Mouse (Mus musculus): ENCODE measurements around the gene Nr1h2. TPM values are rescaled to one million over a fixed set of nuclear protein-coding genes. Genes with fewer than 3 reads are reported as not detected.

The Nr1h2 gene
- total RNA-seq, 2 experiments from 2014 or later: 27.0 to 29.3 TPM

GRCm38 (mm10) chr7:44585606-44586005 is 31.9 kb upstream of the Nr1h2 start:
- no peak for DNase-seq

- DNase-seq: no peak
Observed at GRCm38 (mm10) chr7:44584921-44585320, 31.2 kb upstream of the Nr1h2 start.

GRCm38 (mm10) chr7:44584265-44584804 is 30.6 kb upstream of the Nr1h2 start:
- DNase-seq: no peak

DNA sequence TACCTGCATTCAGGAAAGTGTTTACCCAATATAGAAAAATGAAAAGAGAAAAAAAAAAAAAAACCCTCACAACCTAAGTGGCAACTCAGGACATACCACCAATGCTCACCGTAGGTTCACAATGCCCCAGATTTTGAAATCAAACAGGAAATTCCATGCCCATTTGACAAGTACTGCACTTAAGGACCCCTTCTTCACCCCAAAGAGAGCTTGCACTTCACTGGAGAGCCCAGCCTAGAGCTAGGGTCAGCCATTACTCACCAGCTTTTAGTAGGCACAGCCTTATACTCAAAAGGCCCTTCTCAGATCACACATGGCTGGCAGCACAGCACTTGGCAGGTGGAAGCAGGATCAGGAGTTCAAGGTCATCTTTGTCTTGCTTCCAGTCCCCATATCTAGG is 29.4 kb upstream of the Nr1h2 start:
- no peak for DNase-seq

GRCm38 (mm10) chr7:44582709-44583108 is 29.0 kb upstream of the Nr1h2 start:
- no peak for DNase-seq

DNA sequence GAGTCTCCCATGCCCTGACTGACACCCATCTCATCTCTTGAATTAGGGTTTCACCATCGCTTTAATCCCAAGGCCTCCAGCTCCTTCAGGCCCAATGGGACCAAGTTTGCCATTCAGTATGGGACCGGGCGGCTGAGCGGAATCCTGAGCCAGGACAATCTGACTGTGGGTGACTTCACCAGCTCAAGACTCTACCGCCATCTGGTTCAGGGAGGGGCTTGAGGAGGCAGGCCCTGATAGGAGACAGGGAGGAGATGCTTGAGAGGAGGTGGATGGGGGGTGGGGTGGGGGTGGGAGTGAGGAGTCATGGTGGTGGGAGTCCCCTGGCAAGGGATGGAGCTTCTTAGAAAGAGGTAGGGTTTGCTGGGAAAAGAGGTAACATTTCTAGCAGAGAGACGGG is 27.9 kb upstream of the Nr1h2 start:
- no peak for DNase-seq

DNA sequence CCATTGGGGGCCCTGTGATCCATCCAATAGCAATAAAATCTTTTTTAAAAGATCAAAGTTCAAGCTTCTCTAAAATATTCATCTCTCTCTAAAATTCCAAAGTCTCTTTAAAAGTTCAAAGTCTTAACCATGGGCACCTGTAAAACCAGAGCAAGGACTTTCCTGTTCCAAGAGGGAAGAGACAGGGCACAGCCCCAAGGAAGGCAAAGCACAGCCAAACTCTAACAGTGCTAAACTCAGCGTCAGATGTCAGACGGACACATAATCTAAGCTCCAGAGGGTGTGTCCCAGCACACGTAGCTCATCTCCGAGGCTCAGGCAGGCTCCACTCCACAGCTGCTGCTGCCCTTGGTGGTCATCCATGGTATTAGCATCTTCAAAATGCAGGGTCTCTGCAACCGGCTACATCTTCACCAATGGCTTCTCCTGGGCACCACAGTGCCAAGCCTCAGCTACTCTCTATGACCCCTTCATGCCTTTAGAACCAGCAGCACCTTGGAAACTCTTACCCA is 22.6 kb upstream of the Nr1h2 start:
- no peak for DNase-seq

- no peak for DNase-seq
Observed at GRCm38 (mm10) chr7:44572956-44573484, 19.3 kb upstream of the Nr1h2 start.

DNA sequence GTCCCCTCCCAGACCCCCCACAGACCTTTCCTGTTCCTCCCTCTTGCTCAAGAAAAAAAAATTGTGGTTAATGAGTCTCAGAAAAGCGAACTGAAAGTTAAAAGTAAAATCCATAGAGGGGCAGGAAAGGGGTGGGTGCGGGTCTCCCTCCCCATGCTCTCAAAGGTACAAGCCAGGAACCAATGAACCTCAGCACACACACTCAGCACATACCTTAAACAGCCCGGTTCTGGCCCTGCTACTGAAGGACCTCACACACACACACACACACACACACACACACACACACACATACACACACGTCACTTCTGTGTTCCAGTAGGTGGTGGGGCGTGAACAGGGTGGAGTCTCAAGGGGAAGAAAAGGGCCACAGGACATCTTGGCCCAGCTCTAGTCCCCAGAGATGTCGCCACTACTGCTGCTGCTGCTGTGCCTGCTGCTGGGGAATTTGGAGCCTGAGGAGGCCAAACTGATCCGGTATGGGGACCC is 18.5 kb upstream of the Nr1h2 start, which contains the start of gene Napsa:
Gene Napsa (plus strand): TSS at position 168 of the 489 bp plus-strand sequence.
- no peak for DNase-seq

DNA sequence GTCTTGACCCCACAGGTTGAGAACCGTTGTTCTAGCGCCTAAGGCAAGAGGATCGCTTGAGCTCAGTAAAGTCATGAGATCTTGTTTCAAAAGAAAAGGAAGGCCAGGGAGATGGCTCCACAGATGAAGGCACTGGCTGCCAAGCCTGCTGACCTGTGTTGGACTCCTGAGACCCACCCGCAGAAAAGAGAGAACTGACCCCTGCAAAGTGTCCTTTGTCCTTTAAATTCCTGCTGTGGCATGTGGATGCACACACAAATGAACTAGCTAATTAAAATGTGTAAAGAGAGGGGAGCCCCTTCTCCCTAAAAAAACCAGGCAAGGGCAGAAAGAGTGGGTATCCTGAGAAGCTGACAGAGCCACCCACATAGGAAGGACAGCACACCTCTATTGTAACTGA is 18.1 kb upstream of the Nr1h2 start:
- no peak for DNase-seq

GRCm38 (mm10) chr7:44570989-44571388 is 17.2 kb upstream of the Nr1h2 start:
- DNase-seq: no peak

DNA sequence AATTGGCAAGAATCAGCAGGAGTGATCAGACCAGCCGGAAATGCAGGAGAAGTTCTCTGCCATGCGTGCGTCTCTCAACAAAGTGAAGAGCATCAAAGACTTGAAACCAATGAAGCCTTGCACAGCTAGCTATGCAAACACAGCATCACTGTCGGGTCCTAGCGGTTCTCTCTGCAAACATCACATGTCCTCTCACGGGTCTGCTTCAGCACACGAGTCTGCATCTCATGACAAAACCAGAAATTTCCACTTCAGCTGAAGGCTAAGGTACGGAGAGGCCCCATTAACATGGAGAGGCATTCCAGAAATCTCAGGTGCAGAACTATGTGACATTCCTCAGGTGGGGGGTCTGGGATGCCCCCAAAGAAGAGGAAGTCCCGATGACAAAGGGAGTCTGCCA is 15.1 kb upstream of the Nr1h2 start:
- no peak for DNase-seq

GRCm38 (mm10) chr7:44565414-44565813 is 11.7 kb upstream of the Nr1h2 start:
- DNase-seq: no peak

- no peak for DNase-seq
Observed at GRCm38 (mm10) chr7:44564486-44564885, 10.7 kb upstream of the Nr1h2 start.

GRCm38 (mm10) chr7:44563284-44563683 is 9.5 kb upstream of the Nr1h2 start:
- DNase-seq: no peak

DNA sequence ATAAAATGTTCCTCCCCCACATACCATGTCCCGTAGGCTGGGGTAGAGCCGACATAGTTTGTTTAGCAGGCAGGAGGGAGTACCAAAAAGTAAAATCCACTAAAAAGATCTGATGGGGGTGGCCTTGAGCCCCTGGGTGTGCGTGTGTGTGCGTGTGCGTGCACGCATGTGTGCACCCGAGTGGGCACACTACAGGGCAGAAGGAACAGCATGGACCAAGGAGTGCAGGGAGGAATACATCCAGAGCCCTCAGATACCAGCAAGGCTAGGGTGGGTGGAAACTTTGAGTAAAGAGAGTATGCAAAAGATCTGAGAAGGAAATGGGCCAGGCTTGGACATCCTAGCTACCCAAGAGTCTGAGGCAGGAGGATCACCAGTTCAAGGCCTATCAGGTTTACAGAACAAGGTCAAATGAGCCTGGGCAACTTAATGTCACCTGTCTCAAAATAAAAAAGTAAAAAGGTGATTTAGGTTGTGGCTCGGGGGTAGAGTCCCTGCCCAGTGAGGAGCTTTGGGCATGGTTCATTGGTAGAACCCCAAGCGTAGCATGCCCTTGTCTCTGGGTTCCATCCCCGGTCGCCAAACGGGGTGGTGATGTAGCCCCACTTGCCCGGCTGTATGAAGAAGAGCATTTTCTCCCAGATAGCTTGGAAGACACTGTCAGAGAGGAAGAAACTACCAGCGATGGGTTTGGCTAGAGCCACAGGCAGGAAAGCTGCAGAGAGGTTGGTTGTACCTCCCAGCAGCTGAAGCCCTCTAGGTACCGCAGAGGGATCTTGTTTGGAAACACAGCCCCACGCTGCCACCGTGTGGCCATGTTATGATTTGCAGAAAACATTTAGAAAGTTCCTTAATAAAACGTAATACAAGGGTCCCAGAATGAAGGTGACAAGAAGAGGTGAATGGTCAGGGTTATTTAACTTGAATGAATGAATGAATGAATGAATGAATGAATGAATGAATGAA is 7.0 kb upstream of the Nr1h2 start:
- DNase-seq: no peak

GRCm38 (mm10) chr7:44557629-44558028 is 3.9 kb upstream of the Nr1h2 start:
- DNase-seq: no peak

DNA sequence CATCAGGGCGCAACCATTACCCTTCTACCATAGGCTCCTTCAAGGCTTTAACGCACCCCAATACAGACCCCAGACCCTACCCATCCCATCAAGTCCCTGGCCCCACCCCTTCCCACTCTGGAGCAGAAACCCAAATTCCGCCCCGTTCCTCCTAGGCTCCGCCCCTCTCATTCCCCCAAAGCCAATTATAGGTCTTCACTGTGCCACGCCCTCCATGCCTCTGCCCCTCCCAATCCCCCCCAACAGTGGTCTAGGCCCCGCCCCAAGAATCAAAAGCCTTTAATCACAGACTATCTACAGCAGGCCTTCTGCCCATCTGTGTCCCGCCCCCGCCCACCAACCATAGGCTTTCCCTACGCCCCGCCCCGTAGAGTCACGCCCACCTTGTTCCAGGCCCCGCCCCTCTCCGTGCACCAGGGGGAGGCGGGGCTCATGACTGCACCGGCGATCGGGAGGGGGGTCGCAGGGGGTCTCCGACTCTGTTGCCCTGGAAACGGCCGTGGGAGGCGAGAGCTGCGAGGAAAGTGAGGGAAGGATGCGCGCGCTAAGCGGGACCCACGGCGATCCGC is 471 bp downstream of the Nr1h2 start:
- peak; percentile 75 for DNase-seq

- no peak for DNase-seq
Observed at GRCm38 (mm10) chr7:44552141-44552908, 1.4 kb downstream of the Nr1h2 start.

DNA sequence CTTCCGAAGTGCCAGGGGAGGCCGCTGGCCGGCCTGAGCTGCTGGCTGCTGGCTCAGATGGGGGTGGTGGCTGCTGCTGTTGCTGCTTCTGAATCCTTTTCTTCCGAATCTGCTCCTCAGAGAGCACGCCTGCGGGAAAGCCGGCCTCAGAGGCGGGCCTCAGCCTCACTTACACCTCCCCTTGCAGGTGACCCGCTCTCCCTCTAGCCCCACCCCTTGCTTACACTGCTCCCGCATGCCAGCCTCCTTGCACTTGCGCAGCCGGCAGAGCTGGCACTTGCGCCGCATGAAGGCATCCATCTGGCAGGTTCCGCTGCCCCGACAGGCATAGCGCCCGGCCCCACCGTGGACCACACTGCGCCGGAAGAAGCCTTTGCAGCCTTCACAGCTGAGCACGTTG is 2.0 kb downstream of the Nr1h2 start:
- DNase-seq: no peak

DNA sequence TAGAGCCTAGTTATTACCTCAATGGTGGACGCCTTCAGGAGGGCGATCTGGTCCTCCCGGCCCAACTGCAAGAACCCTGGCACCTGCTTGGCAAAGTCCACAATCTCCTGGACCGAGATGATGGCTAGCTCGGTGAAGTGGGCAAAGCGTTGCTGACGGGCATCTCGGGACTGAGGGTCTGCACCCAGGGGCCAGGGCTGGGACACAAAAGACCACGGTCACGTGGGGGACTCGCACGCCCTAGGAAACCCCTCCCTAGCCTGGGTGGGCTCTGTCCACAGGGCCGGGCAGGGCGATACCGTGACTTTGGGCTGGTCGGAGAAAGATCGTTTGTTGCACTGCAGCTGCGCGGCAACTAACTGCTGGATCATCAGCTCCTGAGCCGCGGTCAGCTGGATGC is 2.5 kb downstream of the Nr1h2 start:
- no peak for DNase-seq

DNA sequence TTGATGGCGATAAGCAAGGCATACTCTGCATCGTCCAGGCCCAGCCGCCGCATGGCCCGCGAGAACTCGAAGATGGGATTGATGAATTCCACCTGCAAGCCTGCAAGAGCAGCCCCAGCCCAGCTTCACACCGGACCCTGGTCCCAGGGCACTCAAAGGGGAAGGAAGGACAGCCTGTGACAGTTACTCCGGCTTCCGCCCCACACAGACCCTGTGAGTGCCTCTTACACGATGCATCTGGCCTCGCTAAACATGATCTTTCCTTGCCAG is 3.4 kb downstream of the Nr1h2 start:
- no peak for DNase-seq

Data from gastrocnemius, postnatal 25 days (tissue).